Mouse (Mus musculus) stomach, postnatal 0 days (tissue): Measurements from ENCODE around the gene Itga9. TPM values are rescaled to one million over a fixed set of nuclear protein-coding genes. Genes with fewer than 3 reads are reported as not detected.

Experiments
- ATAC-seq: fragments of 200-750 bp; cut with Nextera tagmentation; 2 replicates; pipeline ENCODE4 v1.8.0; 2017; ENCODE audit not compliant: low FRiP score, low TSS enrichment
- DNase-seq: peaks from one replicate; pipeline ENCODE4 v3.0.0-alpha.2; 2016; ENCODE audit warnings: low spot score
- H3K27ac ChIP-seq: fragments of 300-500 bp; sonication (generic); replicated peaks from 2 replicates; pipeline ENCODE4 v1.5.1; 2014; ENCODE audit warnings: mild to moderate bottlenecking, control low read depth
- H3K27me3 ChIP-seq: fragments of 300-500 bp; sonication (generic); 2 replicates; pipeline ENCODE4 v1.6.1; 2014; ENCODE audit warnings: low read length; ENCODE audit not compliant: control insufficient read depth, insufficient read depth
- H3K36me3 ChIP-seq: fragments of 300-500 bp; sonication (generic); 2 replicates; pipeline ENCODE4 v1.6.1; 2014; ENCODE audit warnings: low read length, mixed read lengths; ENCODE audit not compliant: control insufficient read depth, insufficient read depth
- H3K4me1 ChIP-seq: fragments of 300-500 bp; sonication (generic); replicated peaks from 2 replicates; pipeline ENCODE4 v1.6.1; 2014; ENCODE audit warnings: antibody characterized with exemption; ENCODE audit not compliant: control insufficient read depth, insufficient read depth
- H3K4me2 ChIP-seq: fragments of 300-500 bp; sonication (generic); replicated peaks from 2 replicates; pipeline ENCODE4 v1.6.1; 2014; ENCODE audit warnings: low read depth, mild to moderate bottlenecking, control low read depth, moderate library complexity
- H3K4me3 ChIP-seq: fragments of 300-500 bp; sonication (generic); 2 replicates; pipeline ENCODE4 v1.5.1; 2014; ENCODE audit warnings: low read depth, low read length, control low read depth
- H3K9ac ChIP-seq: fragments of 300-500 bp; sonication (generic); 2 replicates; pipeline ENCODE4 v1.6.1; 2014; ENCODE audit warnings: mild to moderate bottlenecking, low read length, control low read depth, mixed read lengths
- H3K9me3 ChIP-seq: fragments of 300-500 bp; sonication (generic); 2 replicates; pipeline ENCODE4 v1.6.1; 2016; ENCODE audit warnings: low read length; ENCODE audit not compliant: control insufficient read depth
- CTCF ChIP-seq: IDR thresholded peaks from 2 replicates; pipeline ENCODE4 v1.5.1; 2016; ENCODE audit warnings: antibody characterized with exemption, low read depth, mild to moderate bottlenecking, moderate library complexity
- EP300 ChIP-seq: optimal IDR thresholded peaks from 2 replicates; pipeline ENCODE3; 2016; ENCODE audit warnings: antibody characterized with exemption
- WGBS: fragments of 180-500 bp; shearing (Covaris S2); extraction: QIAGEN DNeasy Blood & Tissue Kit; methylation state at CpG from one replicate; pipeline ENCODE4 v1.1.7; 2014; 5-methylcytosine and 5-hydroxymethylcytosine counted together
- polyA plus RNA-seq: library from polyadenylated mRNA; unstranded; fragments of >200 nt; fragmentation: Nextera tagmentation; extraction: Ambion mirVana; gene quantifications from 2 replicates; pipeline ENCODE4 v1.2.1, GENCODE M21; 2015

The Itga9 gene
- polyA plus RNA-seq, 1 experiment from 2014 or later: 5.3 TPM

DNA sequence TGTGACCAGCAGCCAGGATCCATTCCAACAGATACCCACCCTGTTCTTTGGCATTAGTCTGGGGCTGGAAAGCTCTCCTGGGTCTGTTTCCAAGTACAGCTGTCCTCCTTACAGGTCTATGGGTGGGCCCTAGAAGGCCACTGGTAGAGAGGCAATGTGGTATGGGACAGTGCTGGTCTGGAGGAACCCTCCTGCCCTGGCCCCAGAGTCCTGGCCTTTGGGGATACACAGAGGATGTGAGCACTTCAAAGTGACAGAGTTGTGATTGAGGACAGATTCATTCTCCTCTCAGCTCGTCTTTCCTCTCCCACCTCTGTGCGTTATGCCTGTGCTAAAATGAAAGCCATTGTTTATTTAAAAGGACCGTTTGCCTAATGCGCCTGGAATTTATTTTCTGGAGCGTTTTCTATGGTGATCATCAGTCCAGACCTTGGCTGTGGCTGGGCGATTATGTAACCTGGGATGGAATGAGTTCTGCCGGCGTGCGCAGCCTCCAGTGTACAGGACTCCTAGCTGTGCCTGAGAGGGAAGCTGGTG, 131.2 kb downstream of the Itga9 start:
- H3K27me3 ChIP-seq: no peaks in the 10 kb centered on the region
- TF ChIP-seq EP300 (no peak), CTCF (no peak)
- no peak overlapping the region for H3K9ac ChIP-seq
- ATAC-seq: peak; percentile 89
- no peak overlapping the region for H3K4me3 ChIP-seq
- DNase-seq: peak; percentile 45
- 0 out of 2 replicates have a peak, but pooled peaks cover 2% of the 10 kb centered on the region for H3K4me1 ChIP-seq
- no peak overlapping the region for H3K4me2 ChIP-seq
- H3K36me3 ChIP-seq: no peaks in the 10 kb centered on the region
- H3K9me3 ChIP-seq: no peaks in the 10 kb centered on the region
- 14% methylated on average over 9 of the region's 9 CpGs for WGBS
- peak overlapping the region; percentile 86 for H3K27ac ChIP-seq

DNA sequence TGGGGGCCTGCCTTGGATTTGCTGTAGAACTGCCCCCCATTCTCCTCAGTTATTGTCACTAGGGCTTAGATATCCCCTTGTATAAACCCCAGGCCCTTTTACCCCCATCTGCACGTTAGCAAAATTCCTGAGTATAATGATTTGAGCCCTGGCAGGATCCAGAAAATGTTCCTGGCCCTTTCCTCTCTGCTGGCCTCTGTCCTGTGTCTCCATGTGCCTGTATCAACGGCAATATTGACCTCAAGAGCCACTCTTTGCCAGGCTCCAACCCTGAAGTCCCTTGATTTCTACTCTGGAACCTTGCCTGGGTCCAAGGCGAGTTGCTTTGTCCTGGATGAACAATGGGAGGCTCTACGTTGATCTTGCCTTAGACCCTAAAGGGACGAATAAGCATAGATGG, 131.8 kb downstream of the Itga9 start:
- WGBS: 71% methylated on average over 5 of the region's 5 CpGs
- no peaks in the 10 kb centered on the region for H3K36me3 ChIP-seq
- H3K27ac ChIP-seq: peak overlapping the region; percentile 13; the same call in 1 of the 2 replicates
- no peak overlapping the region for H3K4me2 ChIP-seq
- no peak for ATAC-seq
- H3K9ac ChIP-seq: no peak overlapping the region
- no peak for DNase-seq
- H3K27me3 ChIP-seq: no peaks in the 10 kb centered on the region
- H3K4me3 ChIP-seq: no peak overlapping the region
- TF ChIP-seq CTCF: no peak
- TF ChIP-seq EP300: no peak
- H3K4me1 ChIP-seq: 0 out of 2 replicates have a peak, but pooled peaks cover 2% of the 10 kb centered on the region
- H3K9me3 ChIP-seq: no peaks in the 10 kb centered on the region

DNA sequence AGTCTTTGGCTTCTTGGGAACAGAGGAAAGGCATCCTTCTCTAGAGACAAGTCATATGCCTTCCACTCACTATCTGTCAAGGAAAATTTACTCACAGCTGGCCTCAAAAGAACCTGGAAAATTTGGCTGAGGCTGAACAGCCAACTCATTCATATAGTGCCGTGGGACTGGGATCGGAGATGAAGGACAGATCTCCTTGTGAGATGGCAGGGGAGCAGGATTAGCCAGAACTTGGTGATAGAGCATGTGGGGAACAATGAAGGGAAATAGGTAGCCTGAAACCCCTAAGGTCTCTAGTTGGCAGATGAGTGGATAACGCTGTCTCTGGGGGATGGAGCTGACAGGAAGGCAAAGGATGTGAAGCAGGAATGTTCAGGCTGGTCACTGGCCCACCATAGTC, 132.6 kb downstream of the Itga9 start:
- WGBS: 83% methylated on average over 3 of the region's 3 CpGs

DNA sequence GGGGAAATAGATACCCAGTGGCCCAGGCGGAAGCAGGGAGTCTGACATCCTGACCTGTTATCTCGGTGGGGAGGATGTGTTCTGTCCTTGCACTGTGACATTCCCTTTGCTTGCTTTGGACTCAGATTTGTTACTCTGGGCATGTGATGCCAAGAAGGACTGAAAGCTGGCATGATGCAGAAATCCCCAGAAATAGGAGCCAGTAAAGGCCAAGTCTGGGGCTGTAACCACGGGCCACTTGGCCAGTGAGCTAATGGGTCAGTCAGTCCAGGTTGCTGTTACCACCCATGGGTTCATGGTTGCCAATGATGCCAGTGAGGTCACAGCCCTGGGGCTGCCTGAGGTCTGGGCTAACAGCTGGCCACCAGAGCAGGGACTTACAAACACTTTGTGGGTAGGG, 133.2 kb downstream of the Itga9 start:
- Histone ChIP-seq H3K36me3 (no peaks in the 10 kb centered on the region), H3K9me3 (no peaks in the 10 kb centered on the region), H3K27me3 (no peaks in the 10 kb centered on the region), H3K4me3 (no peak overlapping the region), H3K4me2 (no peak overlapping the region), H3K27ac (no peak overlapping the region), H3K9ac (no peak overlapping the region), H3K4me1 (0 out of 2 replicates have a peak, but pooled peaks cover 2% of the 10 kb centered on the region)
- ATAC-seq: no peak
- 87% methylated on average over 3 of the region's 3 CpGs for WGBS
- DNase-seq: no peak
- TF ChIP-seq CTCF (no peak), EP300 (no peak)

More for the DNA sequence above, 132.6 kb downstream of the Itga9 start:
- TF ChIP-seq CTCF: no peak
- TF ChIP-seq EP300: no peak
- Histone ChIP-seq H3K27me3 (no peaks in the 10 kb centered on the region), H3K9me3 (no peaks in the 10 kb centered on the region), H3K4me1 (0 out of 2 replicates have a peak, but pooled peaks cover 2% of the 10 kb centered on the region), H3K4me3 (no peak overlapping the region), H3K27ac (no peak overlapping the region), H3K4me2 (no peak overlapping the region), H3K36me3 (no peaks in the 10 kb centered on the region), H3K9ac (no peak overlapping the region)
- DNase-seq: no peak
- no peak for ATAC-seq

DNA sequence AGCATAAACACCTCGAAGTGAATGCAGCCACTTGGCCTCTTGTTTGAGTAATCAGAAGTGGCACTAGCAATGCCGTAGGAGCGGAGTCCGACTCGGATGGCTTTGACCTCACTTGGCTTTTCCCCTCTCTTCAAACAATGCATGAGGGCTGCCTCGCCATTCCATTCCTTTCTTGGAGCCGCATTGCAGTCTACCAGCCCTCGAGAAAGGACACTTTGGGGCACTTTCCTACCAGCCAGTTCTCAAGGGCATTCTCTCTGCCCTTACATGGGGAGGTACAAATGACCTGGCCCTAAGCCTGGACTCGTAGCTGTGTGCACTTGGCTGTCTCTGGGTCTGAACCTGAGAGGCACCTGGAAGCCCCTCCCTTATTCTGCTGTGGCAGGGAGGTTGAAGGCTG, 134.8 kb downstream of the Itga9 start:
- TF ChIP-seq CTCF: no peak
- no peak for TF ChIP-seq EP300
- H3K4me2 ChIP-seq: no peak overlapping the region
- H3K36me3 ChIP-seq: no peaks in the 10 kb centered on the region
- H3K4me1 ChIP-seq: 0 out of 2 replicates have a peak, but pooled peaks cover 2% of the 10 kb centered on the region
- WGBS: 53% methylated on average over 9 of the region's 9 CpGs
- DNase-seq: no peak
- H3K4me3 ChIP-seq: no peak overlapping the region
- H3K27me3 ChIP-seq: no peaks in the 10 kb centered on the region
- no peaks in the 10 kb centered on the region for H3K9me3 ChIP-seq
- no peak for ATAC-seq
- H3K27ac ChIP-seq: 0 out of 2 replicates have a peak overlapping the region, but pooled peaks have one; percentile 18
- H3K9ac ChIP-seq: no peak overlapping the region

DNA sequence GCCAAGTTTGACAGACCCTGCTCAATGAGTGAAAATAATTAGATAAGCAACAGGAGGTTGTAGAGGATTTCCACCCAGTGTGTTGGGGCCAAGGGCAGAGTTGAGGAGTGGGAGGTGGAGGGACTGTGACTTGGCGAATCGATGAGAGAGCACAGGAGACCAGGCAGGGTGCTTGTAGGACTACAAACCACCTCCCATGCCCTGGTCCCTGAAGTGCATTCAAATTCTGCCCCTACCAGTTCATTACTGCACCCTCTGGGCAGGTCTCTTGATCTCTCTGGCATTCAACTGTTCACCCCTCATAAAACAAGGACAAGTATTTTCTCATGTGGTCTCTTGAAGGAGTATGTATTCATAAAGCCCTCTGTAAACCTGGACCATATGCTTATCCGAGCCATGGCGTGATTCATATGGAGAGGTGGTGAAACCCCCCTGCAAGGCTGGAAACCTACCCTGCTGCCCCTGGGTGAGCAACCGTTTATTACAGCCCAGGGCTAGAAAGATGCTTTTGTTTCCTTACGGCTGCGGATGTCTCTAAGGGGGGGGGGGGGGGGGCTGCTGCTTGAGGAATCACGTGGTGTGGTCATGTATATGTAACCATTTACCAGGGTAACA, 143.0 kb downstream of the Itga9 start:
- 62% methylated on average over 8 of the region's 8 CpGs for WGBS
- H3K27ac ChIP-seq: no peak overlapping the region
- H3K4me2 ChIP-seq: no peak overlapping the region
- DNase-seq: no peak
- TF ChIP-seq CTCF (no peak), EP300 (no peak)
- no peak overlapping the region for H3K9ac ChIP-seq
- H3K9me3 ChIP-seq: no peaks in the 10 kb centered on the region
- H3K4me3 ChIP-seq: no peak overlapping the region
- H3K4me1 ChIP-seq: no peaks in the 10 kb centered on the region
- no peak for ATAC-seq
- H3K27me3 ChIP-seq: no peaks in the 10 kb centered on the region
- H3K36me3 ChIP-seq: no peaks in the 10 kb centered on the region
